Mouse (Mus musculus): ENCODE data around the gene Txlna.

Txlna gene

DNA sequence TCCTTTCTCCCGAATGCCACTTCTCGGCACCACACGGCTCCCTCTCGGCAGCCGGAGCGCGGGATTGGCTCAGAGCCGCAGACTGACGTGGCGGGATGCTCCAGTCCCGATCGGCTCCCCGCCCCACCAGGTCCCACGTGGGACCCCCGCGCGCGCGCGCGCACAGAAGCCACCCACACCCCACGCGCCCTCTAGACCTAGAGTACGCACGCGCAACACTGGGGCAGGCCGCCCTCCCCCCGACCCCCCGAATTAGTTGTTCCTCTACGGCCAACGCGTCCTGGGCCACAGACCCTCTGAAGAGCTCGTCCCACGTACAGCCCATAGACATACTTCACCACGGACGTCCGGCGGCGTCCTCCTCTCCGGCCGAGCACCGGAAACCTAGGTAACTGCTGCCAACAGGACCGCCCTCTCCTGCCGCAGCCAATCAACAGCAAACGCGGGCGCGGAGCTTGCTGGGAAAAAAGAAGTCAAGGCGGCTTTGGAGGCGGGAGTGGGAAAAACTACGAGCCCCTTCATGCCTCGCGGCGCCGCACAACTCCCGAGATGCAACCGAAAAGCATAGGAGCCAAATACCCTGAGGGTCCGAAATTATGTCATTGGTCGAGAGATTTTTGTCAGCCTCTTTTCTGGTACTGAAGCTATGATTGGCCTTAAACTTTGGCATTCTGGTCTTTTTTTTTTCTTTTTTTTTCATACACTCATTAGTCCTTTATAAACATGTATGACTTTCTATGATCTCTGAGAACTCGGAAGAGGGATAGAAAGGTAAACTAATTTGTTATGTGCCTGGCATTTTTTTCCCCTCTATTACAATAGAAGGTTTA lies at the start of gene Txlna:
Gene Txlna (minus strand): TSS at position 428 of the 830 bp plus-strand sequence.
- peak; percentile 97 for DNase-seq

- no peak for DNase-seq
These were observed 43.7 kb upstream of the Txlna start for GRCm38 (mm10) chr4:129684531-129684930.

- no peak for DNase-seq
These were observed 43.1 kb upstream of the Txlna start for GRCm38 (mm10) chr4:129683901-129684493.

- no peak for DNase-seq
These were observed 41.0 kb upstream of the Txlna start for GRCm38 (mm10) chr4:129681837-129682236.

DNA sequence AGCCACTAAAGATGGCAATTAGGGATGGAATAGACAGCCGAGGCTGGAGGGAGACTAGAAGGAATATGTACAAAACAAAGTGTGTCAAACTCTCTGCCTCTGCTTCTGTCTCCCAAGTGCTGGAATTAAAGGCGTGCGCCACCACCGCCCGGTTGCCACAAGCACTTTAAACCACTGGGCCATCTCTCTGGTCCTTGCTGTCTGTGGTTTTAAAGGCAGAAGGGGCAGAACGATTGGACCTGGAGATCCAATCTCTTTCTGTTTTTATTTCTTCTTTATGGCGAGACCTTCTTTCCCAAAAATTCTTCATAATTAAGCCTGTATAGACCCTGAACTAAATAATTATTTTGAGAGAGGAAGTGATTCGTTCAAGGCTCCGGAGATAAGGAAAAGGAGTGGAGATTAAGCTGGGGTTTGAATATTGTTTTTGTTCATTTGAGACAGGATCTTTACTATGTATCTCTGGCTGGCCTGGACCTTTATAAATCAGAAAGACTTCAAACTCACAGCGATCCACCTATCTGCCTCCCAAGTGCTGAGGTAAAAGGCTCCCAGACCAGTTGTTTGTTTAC lies 32.1 kb upstream of the Txlna start:
- no peak for DNase-seq

GRCm38 (mm10) chr4:129672083-129672877 lies 31.4 kb upstream of the Txlna start, which contains the start of gene Kpna6:
Gene Kpna6 (minus strand): TSS chr4:129672767.
- peak; percentile 86 for DNase-seq

GRCm38 (mm10) chr4:129671491-129672082 lies 30.7 kb upstream of the Txlna start:
- peak; percentile 67 for DNase-seq

GRCm38 (mm10) chr4:129662255-129662813 lies 21.5 kb upstream of the Txlna start:
- no peak for DNase-seq

DNA sequence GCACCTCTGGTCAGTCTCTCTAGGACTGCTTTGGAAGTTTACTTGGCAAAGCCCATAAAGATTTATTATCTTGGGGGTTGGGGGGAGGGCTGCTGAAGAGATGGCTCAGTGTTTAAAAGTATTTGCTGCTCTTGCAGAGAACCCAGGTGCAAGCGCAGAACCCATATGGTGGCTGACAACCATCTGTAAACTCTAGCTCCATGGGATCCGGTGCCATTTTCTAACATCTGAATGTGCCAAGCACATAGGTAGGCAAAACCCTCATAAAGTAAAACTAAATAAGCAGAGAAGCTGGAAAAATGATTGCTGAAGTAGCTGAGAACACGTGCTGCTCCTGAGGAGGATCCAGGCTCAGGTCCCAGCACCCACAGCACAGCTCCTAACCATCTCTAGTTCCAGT lies 20.7 kb upstream of the Txlna start:
- no peak for DNase-seq

DNA sequence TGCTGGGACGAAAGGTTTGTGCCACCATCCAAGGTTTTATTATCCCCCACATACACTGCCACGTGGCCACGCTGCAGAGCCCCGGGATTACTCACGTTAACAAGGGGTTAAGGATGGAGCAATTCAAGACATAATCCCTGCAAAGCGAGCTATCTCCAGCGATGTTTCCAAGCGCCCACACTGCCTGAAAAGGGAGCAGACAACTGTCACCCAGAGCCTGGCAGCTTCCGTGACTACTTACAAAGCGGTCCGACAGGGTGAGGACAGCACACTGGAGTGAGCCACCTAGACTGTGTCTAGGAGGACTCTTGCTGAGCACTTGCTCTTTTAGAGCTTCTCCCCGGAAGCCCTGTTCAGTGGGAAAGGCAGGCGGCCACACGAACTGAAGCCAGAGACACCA lies 13.9 kb upstream of the Txlna start:
- DNase-seq, result no peak

GRCm38 (mm10) chr4:129650359-129650758 lies 9.5 kb upstream of the Txlna start:
- no peak for DNase-seq

- DNase-seq, result no peak
These were observed 7.8 kb upstream of the Txlna start for GRCm38 (mm10) chr4:129648656-129649055.

DNA sequence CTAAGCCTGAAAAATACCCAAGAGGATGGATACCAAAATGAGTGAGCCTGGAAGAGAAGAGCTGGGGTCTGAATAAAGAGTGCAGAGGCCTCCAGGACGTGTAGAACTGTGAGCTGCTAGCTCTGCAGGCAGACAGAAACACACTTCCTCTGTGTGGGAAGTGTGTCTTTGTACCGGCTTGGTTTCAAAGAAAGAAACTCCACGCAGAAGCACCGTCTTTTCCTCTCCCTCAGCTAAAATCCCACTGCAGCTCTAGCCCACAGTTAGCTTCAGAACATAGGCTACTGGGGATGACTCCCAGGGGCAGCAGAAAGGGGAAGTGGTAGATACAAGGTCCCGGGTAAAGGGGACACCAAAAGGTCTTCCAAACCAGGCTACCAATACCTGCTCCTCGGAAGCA lies 4.3 kb upstream of the Txlna start:
- no peak for DNase-seq

DNA sequence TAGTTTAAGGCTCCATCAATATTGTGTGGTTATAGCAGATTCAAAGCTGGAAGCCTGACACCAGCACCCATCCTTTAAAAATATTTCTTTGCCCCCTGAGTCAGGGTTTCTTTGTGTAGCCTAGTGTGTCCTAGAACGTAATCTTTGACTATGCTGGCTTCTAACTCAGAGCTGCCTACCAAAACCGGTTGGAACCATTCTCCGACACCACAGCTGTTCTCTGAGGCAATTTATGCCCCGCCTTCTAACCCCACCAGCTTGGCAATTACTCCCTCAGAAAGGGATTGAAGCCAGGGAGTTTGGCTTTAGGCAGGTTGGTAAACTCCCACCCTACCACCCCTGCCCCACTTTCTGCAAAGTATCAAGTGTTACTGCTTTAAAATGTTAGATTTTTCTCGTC lies 891 bp upstream of the Txlna start:
- DNase-seq, result no peak

GRCm38 (mm10) chr4:129640101-129640637 lies 696 bp downstream of the Txlna start:
- DNase-seq, result peak; percentile 35

GRCm38 (mm10) chr4:129639221-129639620 lies 1.6 kb downstream of the Txlna start:
- DNase-seq, result no peak

- peak; percentile 58 for DNase-seq
These were observed 7.0 kb downstream of the Txlna start for GRCm38 (mm10) chr4:129633852-129634251.

DNA sequence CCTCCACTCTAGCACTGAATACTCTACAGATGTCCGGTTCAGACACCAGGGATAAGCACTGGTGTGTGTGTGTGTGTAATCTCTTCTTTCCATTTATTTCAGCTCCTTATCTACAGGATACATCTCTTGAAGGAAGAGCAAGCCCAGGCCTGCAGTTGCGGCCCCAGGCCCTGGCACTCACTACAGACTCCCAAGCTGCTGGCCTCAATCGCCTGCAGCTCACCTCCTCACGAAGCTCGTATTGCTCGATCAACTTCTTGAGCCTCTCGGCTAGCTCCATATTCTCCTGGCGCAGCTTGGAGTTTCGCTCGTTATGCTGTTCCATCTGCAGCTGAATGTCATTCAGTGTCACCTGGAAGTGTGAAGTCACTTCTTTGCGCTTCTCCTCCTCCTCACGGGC lies 9.0 kb downstream of the Txlna start:
- DNase-seq, result no peak

DNA sequence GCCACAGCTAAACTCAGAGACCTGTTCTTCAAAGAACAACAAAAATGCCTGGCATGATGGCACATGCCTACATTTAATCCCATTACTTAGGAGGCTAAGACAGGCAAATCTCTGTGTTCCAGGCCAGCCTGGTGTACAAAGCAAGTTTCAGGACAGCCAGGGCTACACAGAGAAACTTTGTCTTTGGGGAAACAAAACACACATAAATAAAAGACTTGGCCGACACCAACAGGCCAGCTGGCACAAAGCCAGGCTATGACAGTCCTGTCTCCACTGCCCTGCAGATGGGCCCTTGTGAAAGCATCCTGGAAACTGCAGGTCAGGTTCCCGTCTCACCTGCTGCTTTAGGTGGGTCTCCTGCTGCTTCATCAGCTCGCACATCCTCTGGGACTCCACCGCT lies 9.9 kb downstream of the Txlna start:
- no peak for DNase-seq

DNA sequence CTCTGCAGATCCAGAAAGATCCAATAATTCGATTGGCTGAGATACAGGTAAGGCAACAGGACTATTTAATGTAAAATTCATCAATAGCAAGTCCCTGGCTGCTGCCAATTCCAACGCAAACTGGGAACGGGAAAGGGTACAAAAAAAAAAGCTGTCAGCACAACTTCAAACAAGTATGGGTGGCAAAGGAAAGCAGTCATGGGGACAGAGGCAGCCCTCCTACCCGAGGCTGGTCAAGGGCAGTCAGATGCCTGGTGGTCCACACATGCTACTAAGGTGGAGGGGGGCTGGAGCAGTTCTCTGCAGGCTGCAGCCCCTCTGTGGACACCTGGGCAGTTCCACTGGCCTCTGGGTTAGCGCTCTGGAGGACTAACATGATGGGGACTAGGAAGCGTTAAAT lies 14.8 kb downstream of the Txlna start:
- no peak for DNase-seq

- DNase-seq, result no peak
These were observed 15.4 kb downstream of the Txlna start for GRCm38 (mm10) chr4:129625496-129625895.

- DNase-seq, result peak; percentile 78
These were observed 15.9 kb downstream of the Txlna start for GRCm38 (mm10) chr4:129625029-129625370.
